Mouse (Mus musculus) liver, postnatal 0 days (tissue): Measurements from ENCODE around the gene Hist2h3b.

Experiments used
- CTCF ChIP-seq: sonication (generic); IDR thresholded peaks from 2 replicates; pipeline ENCODE4 v1.5.1; 2016; ENCODE audit warnings: antibody characterized with exemption, low read depth
- EP300 ChIP-seq: IDR thresholded peaks from 2 replicates; pipeline ENCODE4 v1.6.1; 2016; ENCODE audit warnings: antibody characterized with exemption, low read depth, mild to moderate bottlenecking

GRCm38 (mm10) chr3:96236834-96237334 is 31.6 kb upstream of the Hist2h3b start:
- TF ChIP-seq CTCF: no peak
- TF ChIP-seq EP300: no peak
